In genomic region chr13:35742696-35743095, GRCm38 (mm10) we compare ENCODE assay signal across 7 mouse cellular contexts.
DNase-seq lines count a peak whose midpoint lies in the region; ATAC-seq lines count a peak whose summit lies in the region.

No protein-coding gene starts in this region.

- WGBS in neural tube, embryonic 11.5 days, result 49% methylated on average over 4 of the region's 4 CpGs
- 44% methylated on average over 4 of the region's 4 CpGs for WGBS in forebrain, embryonic 11.5 days
- WGBS in limb, embryonic 13.5 days, result 40% methylated on average over 4 of the region's 4 CpGs
- WGBS in stomach, embryonic 16.5 days, result 22% methylated on average over 4 of the region's 4 CpGs

- no peak for ATAC-seq in neural tube, embryonic 11.5 days (ENCODE audit: insufficient read depth, low FRiP score, low TSS enrichment)
- ATAC-seq in forebrain, embryonic 11.5 days (replicated peaks; ENCODE audit: low FRiP score), result no peak
- no peak for ATAC-seq in limb, embryonic 13.5 days (ENCODE audit: low FRiP score, low read depth)
- no peak for ATAC-seq in stomach, embryonic 16.5 days (ENCODE audit: insufficient read depth, low FRiP score)

- H3K27ac ChIP-seq in neural tube, embryonic 11.5 days (ENCODE audit: low read depth, low read length), result no peak overlapping the region
- no peak overlapping the region for H3K27ac ChIP-seq in forebrain, embryonic 11.5 days (ENCODE audit: low read depth, low read length)
- H3K27ac ChIP-seq in limb, embryonic 13.5 days, result no peak overlapping the region
- no peak overlapping the region for H3K27ac ChIP-seq in stomach, embryonic 16.5 days (ENCODE audit: low read length)

- no peak for DNase-seq in neural tube, embryonic 11.5 days (ENCODE audit: low spot score)
- no peak for DNase-seq in neural tube, embryonic 10.5 days (ENCODE audit: extremely low spot score, low spot score)
- DNase-seq in forebrain, embryonic 11.5 days (ENCODE audit: low spot score), result no peak
- no peak for DNase-seq in cerebellum, adult 11-12 months
- no peak for DNase-seq in kidney, postnatal 14 days

- peaks cover 6% of the 10 kb centered on the region; the same call in 1 of the 2 replicates for H3K4me1 ChIP-seq in neural tube, embryonic 11.5 days (ENCODE audit: control insufficient read depth, insufficient read depth, low read length)
- 0 out of 2 replicates have a peak, but pooled peaks cover 4% of the 10 kb centered on the region for H3K4me1 ChIP-seq in forebrain, embryonic 11.5 days (replicated peaks; ENCODE audit: control insufficient read depth, insufficient read depth, low read length)
- H3K4me1 ChIP-seq in limb, embryonic 13.5 days, result peaks cover 17% of the 10 kb centered on the region
- peaks cover 9% of the 10 kb centered on the region; the same call in 1 of the 2 replicates for H3K4me1 ChIP-seq in stomach, embryonic 16.5 days (ENCODE audit: control insufficient read depth, insufficient read depth, low read length)

- no peaks in the 10 kb centered on the region for H3K36me3 ChIP-seq in neural tube, embryonic 11.5 days (ENCODE audit: control insufficient read depth, insufficient read depth, low read length)
- no peaks in the 10 kb centered on the region for H3K36me3 ChIP-seq in forebrain, embryonic 11.5 days (ENCODE audit: control insufficient read depth, insufficient read depth, low read length)
- peaks cover 9% of the 10 kb centered on the region for H3K36me3 ChIP-seq in limb, embryonic 13.5 days
- 0 out of 2 replicates have a peak, but pooled peaks cover 4% of the 10 kb centered on the region for H3K36me3 ChIP-seq in stomach, embryonic 16.5 days (ENCODE audit: control insufficient read depth, insufficient read depth, low read length)

- H3K9ac ChIP-seq in neural tube, embryonic 11.5 days (ENCODE audit: low read length), result peak overlapping the region; percentile 24; the same call in 1 of the 2 replicates
- peak overlapping the region; percentile 86 for H3K9ac ChIP-seq in forebrain, embryonic 11.5 days (ENCODE audit: low read length)
- peak overlapping the region; percentile 93 for H3K9ac ChIP-seq in limb, embryonic 13.5 days
- H3K9ac ChIP-seq in stomach, embryonic 16.5 days (ENCODE audit: low read length), result peak overlapping the region; percentile 98

- peaks cover 17% of the 10 kb centered on the region for H3K27me3 ChIP-seq in neural tube, embryonic 11.5 days (ENCODE audit: control insufficient read depth, insufficient read depth, low read length)
- H3K27me3 ChIP-seq in forebrain, embryonic 11.5 days (ENCODE audit: control insufficient read depth, insufficient read depth, low read length), result peaks cover 25% of the 10 kb centered on the region
- peaks cover 23% of the 10 kb centered on the region for H3K27me3 ChIP-seq in limb, embryonic 13.5 days
- no peaks in the 10 kb centered on the region; the same call in 1 of the 2 replicates for H3K27me3 ChIP-seq in stomach, embryonic 16.5 days (ENCODE audit: control insufficient read depth, insufficient read depth, low read length)

- peaks cover 8% of the 10 kb centered on the region; the same call in 1 of the 2 replicates for H3K9me3 ChIP-seq in neural tube, embryonic 11.5 days (ENCODE audit: control insufficient read depth, low read length)
- peaks cover 4% of the 10 kb centered on the region; the same call in 1 of the 2 replicates for H3K9me3 ChIP-seq in forebrain, embryonic 11.5 days (ENCODE audit: control insufficient read depth, low read length)
- H3K9me3 ChIP-seq in limb, embryonic 13.5 days, result peaks cover 20% of the 10 kb centered on the region
- peaks cover 13% of the 10 kb centered on the region; the same call in 1 of the 2 replicates for H3K9me3 ChIP-seq in stomach, embryonic 16.5 days (replicated peaks; ENCODE audit: control insufficient read depth, low read length)

- peak overlapping the region; percentile 75 for H3K4me2 ChIP-seq in neural tube, embryonic 11.5 days (ENCODE audit: low read depth)
- peak overlapping the region; percentile 71 for H3K4me2 ChIP-seq in forebrain, embryonic 11.5 days (ENCODE audit: low read depth, low read length, severe bottlenecking)
- H3K4me2 ChIP-seq in limb, embryonic 13.5 days (replicated peaks), result peak overlapping the region; percentile 71
- H3K4me2 ChIP-seq in stomach, embryonic 16.5 days (ENCODE audit: low read depth, low read length), result peak overlapping the region; percentile 81

- H3K4me3 ChIP-seq in neural tube, embryonic 11.5 days (ENCODE audit: low read depth, low read length), result peak overlapping the region; percentile 88
- peak overlapping the region; percentile 96 for H3K4me3 ChIP-seq in forebrain, embryonic 11.5 days (ENCODE audit: low read depth, low read length)
- peak overlapping the region; percentile 91 for H3K4me3 ChIP-seq in limb, embryonic 13.5 days
- peak overlapping the region; percentile 93 for H3K4me3 ChIP-seq in stomach, embryonic 16.5 days (replicated peaks; ENCODE audit: low read length)

Comparison
In these comparisons a context has a peak if more than half of its experiments do, and no peak if none do; other contexts are left out.
1. H3K9ac ChIP-seq: peak in every context shown above with its lines; median percentile 98 in stomach, embryonic 16.5 days; 93 in limb, embryonic 13.5 days; 86 in forebrain, embryonic 11.5 days; 24 in neural tube, embryonic 11.5 days.